Mouse (Mus musculus): ENCODE results near the gene Rock2.

DNA sequence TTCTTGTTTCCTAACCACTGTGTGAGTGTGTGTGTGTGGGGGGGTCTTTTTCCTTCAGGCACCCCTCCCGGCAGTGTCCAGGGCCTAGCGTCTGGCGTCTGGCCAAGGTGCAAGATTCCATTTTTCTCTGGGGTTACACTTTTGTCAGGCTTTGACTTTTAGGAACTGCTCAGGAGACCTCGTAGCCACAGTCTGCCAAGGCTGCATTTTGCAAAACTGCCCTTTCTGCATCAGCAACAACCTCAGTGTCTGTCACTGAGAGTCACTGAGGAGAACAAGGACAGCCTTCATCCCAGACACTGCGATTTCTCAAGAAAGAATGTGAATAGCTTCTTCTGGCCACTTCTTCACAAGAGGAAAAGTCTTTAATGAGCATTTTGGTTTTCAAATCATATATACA, 17.6 kb upstream of the Rock2 start:
- TF ChIP-seq CTCF (conservative IDR thresholded peaks at IDR 0.05; ENCODE audit: insufficient read depth, insufficient read length, low read depth, low read length) (no peak), POLR2A (IDR thresholded peaks at IDR 0.05; ENCODE audit: low read depth, low read length) (no peak)
